Mouse (Mus musculus) frontal cortex, adult 2 months (tissue): ENCODE measurements around the gene Mtfmt. TPM values are rescaled to one million over a fixed set of nuclear protein-coding genes. Genes with fewer than 3 reads are reported as not detected.

Experiments
- DNase-seq, 2 experiments: peaks; one replicate each; pipeline ENCODE4 v3.0.0; 2022; ENCODE audit warnings: low spot score in 1 of 2; ENCODE audit errors: extremely low spot score in 1 of 2
- polyA plus RNA-seq: library from polyadenylated mRNA; depleted of rRNA; stranded (reverse); fragments of >200 nt; gene quantifications from 2 replicates; pipeline ENCODE4 v1.2.3, GENCODE M21; 2012; rRNA removed

Mtfmt gene
- polyA plus RNA-seq: 19.7 and 20.1 TPM in 2 replicates

DNA sequence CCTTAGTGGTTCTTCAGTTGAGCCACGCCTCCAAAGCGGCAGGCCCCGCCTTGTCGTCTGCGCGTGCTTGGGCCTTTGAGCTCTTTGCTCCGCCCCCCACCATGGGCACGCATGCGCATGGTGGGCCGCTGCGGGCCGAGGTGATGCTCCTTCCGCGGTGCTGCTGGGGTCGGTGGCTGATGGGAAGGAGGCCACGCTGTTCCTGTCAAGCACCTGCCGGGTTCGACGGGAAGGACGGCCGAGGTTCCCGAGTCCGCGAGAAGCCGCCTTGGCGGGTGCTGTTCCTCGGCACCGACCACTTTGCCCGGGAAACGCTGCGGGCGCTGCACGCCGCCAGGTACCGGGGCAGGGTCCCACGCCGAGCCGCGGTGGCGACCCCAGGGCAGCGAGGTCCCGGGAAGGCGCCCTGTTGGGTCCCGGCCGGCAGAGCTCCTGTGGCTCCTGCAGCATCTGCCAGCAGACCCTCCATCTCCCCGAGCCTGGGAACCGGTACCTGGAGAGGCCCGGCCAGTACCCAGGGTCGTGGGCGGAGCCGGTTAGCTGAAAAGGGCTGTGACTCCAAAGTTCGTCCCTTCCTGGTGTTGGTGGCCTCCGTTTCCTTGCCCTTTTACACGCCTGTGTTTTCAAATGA, at the start of gene Mtfmt:
Gene Mtfmt, plus strand, starts transcription at position 112 of the 631 bp plus-strand sequence.
- DNase-seq: peak; percentile 75 to 92

DNA sequence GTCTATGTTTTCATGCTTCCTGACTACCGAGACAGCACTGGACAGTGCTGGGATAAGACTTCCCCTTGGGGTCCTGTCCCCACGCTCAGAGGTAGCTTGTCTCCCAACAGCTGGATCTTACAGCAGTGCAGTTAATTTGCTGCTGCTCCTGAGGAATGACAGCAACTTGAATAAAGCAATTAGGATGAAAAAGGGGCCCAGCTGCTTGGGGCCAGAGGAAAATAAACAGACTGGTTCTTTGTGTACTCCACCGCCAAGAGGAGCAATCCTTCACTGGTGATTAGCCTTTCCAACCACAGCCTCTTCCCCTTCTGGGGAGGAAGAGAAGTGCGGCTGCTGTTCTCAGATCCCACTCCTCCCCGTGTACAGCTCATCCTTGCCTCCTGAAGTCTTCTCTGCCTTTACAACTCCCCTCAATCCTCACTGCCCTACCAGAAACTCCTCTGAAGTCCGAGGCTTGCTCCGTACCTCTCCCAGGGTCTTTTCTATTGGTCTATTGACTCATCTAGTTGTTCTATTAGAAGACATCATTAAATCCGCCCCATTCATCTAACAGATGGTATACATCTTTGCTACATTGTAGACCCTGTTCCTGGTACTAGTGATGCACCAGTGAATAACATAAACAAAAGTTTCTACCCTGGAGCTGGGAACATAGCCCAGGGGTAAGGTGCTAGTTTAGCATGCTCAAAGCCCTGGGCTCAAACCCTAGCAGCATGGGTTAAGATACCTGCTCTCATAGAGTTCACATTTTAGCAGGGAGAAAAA, 49.0 kb upstream of the Mtfmt start:
- DNase-seq: no peak

DNA sequence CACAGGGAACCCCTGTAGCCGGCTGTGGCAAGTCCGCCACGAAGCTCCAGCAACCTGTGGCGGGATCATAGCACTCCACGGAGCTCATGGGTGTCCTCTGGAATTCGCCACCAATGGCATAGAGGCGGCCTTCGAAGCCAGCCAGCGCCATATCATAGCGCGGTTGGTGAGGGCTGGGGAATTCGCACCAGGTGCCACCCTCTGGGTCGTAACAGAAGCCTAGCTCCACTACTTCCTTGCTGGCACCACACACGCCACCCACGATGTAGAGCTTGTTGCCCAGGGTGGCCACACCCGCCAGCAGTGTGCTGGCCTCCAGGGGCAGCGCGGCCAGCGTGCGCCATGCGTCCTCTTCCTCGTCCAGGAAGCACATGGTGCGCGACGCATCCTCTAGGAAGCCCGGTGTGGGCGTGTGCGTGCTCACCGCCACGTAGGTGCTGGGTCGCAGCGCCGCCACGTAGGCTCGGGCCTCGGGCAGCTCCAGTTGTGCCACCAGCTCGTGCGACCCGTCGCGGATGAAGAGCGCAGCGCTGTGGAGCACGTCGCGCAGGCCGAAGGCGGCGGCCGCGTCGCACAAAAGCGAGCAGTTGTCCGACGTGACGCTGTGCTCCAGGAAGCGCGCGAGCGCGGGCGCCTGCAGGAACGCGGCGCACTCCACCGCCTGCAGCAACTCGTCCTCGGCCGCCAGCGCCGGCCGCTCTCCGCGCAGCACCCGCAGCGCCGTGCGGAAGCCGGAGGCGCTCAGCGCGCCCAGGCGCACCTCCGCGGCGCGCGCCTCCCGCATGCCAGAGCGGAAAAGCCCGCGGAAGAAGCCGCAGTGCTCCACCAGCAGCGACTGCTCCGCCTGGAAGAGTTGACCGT, 44.6 kb upstream of the Mtfmt start:
- peak in 1 of 2 experiments; percentile 27 for DNase-seq

DNA sequence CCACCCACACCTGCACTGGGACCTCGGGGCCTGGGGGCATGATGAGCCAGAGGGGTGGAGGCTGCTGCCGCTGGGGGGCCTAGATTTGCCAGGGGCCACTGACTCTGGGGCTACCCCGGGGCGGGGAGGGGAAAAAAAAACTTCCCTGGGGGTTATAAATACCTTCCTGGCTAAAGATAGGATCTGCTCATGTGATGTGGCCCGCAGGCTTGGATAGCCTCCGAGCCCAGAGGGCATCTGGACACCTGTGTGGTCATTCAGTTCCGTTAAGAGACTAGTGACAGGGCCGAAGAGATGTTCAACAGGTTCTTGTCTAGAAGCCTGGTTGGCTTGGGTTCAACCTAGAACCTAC, 44.0 kb upstream of the Mtfmt start, which contains the start of gene Kbtbd13:
Gene Kbtbd13, minus strand, starts transcription at position 40 of the 352 bp plus-strand sequence.
- DNase-seq: no peak

DNA sequence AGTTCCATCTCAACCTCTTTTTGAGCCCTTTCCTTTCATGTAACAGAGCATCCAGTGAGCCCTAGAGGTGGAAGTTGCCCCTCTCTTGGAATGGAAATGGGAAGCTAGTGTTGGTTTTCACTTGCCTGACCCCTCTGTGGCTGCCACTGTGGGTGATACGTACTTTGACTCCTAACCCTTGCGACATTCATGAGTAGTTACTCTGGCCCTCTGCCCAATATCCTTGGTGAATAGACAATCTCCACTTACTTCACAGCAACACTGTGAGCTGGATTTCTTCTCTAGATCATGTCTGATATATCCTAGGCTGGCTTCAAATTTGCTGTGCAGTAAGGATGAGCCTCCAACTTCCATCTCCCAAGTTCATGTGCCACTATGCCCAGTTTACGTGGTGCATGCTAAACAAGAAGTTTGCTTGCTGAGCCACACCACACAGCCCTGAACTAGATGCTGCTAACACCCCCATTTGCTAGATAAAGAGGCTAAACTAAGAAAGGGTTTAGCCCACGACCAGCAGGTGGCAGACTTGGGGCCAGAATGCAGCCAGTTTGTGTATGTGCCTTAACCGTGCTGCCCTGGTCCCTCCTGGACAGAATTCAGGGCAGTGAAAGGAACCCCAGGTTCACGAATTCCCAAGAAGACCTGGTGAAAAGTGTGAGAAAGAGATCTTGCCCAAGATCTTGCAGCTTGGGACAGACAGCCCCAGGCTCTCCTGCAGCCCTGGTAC, 42.8 kb upstream of the Mtfmt start:
- DNase-seq: peak in 1 of 2 experiments; percentile 73

DNA sequence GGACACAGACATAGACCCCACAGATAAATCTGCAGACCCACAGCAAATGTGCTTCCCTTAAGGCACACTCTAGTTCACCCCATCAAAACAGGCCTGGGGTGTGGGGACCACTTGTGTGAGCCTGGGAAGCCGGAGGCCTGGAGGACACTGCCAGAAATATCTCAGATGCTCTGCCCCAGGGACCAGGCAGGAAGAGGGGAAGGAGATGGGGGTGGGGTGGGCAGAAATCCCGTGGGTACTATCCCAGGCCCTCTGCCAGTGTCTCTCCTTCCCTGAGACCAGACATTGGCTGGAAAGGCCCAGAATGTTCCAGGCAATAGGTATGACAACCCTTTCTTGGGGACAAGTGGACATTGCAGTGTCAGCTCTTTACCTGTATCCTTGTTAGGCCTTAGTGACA, 42.0 kb upstream of the Mtfmt start:
- no peak for DNase-seq

DNA sequence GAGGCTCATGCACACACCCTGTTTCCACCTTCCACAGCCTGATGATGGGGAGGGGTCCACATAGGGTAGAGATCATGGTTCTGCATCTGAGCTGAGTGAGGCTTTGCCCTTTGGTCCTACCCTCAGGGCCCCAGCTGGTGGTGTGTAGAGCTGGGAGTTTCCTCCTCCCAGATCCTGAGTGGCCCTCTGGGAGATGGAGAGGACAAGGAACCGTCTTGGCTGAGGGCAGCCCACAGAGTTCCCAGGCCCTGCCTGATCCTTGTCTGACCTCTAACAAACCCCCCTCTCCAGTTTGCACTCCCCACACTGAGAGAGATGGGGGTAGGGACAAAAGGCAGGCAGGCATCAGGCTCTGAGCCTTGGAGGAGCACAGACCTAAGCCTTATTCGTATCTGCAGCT, 41.2 kb upstream of the Mtfmt start:
- no peak for DNase-seq

DNA sequence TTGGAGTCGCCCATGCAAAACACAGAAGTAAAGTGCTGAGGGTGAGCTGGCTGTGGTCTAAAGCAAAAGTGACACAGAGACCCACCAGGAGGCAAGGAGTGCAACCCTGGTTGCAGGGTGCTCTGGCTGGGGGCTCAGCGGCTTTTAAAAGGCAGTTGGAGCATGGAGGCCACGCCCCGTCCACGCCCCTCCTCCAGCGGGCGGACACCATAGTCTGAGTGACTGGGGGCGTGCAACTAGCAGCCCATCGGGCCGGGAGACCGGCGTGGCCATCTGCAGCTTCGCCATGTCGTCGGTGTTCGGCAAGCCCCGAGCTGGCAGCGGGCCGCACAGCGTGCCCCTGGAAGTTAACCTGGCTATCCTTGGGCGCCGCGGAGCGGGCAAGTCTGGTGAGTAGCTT, 37.3 kb upstream of the Mtfmt start, which contains the start of gene Rasl12:
Gene Rasl12, plus strand, starts transcription at position 228 of the 400 bp plus-strand sequence.
- DNase-seq: peak in 1 of 2 experiments; percentile 46

DNA sequence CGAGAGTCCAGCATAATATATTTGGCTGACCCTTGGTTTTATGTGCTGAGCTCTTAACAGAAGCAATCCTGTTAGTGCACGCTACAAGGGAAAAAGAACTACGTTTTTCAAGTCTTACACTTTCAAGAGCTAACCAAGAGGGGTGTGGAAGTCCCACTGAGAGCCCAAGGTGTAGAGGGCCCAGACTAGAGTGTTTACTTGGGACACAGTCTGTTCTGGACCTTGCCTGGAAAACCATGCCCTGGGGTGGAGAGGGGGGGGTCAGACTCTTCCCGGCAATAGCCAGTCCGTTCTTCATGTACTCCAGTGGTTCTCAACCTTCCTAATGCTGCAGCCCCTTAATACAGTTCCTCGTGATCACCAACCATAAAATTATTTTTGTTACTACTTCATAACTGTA, 35.6 kb upstream of the Mtfmt start:
- DNase-seq: no peak

DNA sequence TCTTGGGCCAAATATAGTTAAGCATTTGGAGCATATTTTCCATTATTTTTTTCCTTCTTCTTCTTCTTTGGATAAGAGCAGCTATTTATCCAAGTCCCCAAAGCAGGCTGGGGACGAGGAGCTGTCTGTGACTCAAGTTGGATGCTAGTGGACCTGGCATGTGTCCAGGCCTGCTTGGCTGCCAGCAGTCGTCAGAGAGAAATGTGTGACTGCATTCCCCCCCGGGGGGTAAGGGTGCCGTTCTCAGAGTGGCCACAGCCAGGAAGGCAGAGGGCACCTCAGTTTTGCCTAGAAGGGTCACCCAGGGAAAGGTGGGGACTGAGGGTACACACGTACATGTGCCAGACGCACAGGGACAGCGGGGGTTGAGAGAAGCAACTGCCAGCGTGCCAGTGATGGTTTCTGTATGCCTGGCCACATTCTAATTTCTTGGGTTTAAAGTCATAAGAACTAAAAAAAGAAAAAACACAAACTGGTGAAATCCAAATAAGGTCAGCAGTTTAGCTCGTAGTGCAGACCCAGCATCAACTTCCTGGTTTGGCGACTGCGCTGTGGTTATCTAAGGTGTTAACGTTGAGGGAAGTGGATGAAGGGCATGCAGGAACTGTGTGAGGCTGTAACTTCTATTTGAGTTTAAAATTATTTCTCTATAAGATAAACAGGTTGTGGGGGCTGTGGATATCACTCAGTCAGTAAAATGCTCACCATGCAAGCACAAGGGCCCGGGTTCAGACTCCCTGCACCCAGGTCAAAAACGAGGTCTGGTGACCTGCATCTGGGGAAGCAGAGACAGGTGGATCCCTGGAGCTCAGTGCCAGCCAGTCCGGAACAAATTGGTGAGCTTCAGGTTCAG, 31.0 kb upstream of the Mtfmt start:
- peak; percentile 32 to 78 for DNase-seq

DNA sequence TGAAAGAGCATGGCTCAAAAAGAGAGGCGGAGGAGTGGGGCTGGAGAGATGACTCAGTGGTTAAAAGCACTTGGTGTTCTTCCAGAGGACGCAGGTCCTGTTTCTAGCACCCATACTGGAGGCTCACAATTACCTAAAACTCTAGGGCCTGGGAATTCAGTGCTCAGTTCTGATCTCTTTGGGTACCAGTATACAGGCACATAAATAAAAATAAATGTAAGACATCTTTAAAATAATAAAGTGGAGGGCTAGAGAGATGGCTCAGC, 30.5 kb upstream of the Mtfmt start:
- DNase-seq: peak in 1 of 2 experiments; percentile 16

DNA sequence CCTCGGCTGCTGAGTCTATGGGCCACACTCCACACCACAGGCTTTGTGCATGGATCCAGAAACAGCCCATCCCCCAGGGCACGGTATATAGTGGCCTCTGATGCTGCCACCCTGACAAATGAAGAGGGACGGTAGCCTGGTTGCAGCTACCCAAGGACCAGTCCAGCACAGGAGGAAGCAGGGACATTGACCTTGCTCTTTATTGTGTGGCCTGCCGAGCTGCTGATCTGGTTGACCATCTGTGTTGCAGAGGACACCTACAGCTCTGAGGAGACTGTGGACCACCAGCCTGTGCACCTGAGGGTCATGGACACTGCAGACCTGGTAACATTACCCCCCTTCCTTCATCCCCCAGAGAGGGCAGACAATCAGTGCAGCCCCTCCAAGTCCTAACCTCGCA, 28.3 kb upstream of the Mtfmt start:
- DNase-seq: no peak

DNA sequence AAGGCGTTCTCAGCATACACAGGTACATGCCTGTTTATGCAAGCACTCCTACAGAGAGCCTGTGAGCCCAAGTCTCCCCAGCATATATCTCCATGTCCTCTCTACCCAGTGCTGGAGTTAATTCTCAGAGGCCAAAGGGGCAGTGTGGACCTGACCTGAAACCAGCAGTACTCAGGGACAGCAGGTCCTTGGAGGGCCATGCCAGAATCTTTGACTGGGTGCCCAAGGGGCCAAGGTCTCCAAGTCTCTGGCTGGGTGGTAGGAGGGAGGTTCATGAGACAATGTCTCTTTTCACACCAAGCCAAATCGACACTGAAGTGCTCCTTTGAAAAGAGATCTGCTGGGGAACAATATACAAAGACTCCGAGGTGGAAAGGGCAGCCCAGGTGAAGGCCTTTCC, 27.7 kb upstream of the Mtfmt start:
- DNase-seq: no peak

DNA sequence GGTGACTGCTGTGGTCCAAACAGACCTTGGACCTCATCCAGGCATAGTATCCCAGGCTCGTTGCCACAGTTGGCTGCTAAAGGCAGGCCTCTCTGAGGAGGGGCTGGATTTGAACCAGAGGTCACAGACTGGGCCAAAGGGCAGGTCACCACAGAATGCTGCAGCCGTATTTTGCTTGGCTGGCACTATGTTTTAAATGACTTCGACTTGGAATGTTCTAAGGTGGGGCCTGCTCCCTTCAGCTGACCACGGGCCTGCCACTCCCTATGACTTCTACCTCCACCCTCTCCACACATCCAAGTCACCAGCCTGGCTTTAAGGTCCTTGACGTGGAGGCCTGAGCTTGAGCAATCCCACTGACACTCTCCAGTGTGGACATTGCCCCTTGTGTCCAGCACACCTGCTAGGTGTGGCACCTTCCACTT, 26.7 kb upstream of the Mtfmt start:
- DNase-seq: no peak

DNA sequence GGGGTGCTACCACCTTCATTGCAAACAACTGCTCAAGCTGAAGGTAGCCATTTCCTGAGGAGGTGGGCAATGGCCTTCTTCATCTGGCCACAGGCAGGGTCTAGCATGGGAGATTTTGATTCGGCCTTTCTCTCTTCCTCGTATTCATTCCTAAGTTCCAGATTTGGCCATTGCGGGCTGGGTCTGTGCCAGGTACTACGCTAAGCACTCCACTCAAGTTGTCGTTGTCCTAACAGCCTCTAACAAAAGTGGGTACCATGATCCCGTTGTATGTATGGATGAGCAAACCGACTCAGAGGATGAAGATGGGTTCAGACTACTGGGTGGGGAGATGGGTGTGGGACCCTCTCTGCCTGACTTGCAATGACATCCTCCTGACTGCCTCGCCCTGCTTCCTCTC, 25.2 kb upstream of the Mtfmt start:
- DNase-seq: no peak

DNA sequence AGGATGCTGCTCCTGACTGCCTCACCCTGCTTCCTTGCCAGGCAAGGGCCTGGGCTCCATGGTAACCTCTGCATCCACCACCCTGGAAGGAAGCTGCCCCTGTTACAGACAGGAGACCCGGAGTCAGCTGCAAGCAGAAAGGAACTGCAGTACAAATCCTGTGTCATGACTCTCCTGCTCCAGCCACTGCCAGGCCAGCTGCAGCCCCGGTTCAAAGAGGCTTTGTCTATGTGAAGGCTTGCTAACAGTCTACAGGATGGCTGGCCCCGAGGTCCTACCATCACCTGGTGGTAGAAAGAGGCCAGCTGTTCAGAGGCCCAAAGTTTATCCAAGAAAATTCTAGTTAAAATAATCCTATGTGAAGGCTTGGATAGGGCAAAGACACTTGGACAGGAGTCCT, 24.3 kb upstream of the Mtfmt start:
- no peak for DNase-seq

DNA sequence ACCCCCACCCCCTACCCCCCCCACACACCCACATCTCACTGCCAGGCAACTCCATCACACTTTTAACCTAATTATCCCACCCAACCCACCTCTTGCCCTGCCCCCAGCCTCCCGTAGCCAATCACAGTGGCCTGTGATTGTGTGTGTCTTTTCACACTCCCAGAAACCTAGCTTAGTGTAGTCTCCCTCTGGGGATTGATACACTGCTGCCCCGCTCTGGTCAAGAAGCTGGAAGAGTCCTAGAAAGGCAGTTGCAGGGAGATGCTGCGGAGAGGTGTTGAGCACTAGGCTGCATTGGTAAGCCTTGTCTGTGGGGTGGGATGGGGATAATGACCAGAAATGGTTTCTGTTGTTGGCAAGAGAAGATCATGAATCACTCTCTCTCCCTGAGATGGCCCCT, 17.8 kb upstream of the Mtfmt start:
- DNase-seq: no peak

DNA sequence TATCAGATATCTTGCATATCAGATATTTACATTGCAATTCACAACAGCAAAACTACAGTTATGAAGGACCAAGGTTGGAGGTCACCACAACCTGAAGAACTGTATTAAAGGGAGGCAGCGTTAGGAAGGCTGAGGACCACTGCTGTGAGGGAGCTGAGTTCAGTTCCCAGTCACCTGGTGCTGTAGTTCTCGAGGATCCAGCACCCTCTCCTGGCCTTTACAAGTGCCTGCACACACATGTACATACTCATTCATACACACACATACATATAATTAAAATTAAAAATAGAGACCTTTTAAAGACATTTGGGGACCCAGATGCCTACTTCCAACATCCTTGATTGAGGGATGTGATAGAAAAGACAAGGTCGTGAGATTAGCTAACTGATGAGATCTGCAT, 15.9 kb upstream of the Mtfmt start:
- DNase-seq: no peak

DNA sequence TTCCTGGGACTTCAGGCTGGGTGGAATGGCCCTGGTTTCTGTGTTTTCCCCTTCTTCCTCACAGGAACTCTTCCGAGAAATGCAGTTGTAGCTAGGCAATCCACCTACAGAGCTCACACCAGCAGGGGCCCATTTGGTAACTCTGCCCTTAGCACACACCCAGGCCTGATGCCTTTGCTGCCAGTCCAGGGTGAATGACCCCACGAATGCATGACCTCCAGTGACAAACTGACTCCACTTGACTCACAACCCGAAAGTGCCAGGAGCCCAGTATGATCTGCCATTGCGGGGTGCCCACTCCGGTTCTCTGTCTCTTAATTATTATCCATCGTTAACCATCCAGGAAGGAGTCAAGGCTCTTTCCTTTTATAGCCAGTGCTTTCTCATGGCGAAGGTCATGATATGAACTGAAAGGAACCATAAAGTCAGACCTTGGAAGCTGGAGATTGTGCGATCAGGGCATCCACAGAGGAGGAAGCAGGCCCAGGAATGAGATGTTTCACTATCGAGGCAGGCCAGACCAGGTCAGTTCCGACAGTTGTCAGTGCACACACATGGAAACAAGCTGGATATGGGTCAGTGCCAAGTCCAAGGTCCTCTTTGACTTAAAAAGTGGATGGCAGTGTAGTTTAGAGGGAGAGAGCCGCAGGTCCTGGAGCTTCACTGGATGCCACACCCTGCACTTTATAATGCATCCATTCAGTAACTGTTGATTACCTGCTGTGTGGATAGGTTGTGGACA, 12.7 kb upstream of the Mtfmt start, which contains the start of gene Slc51b:
Gene Slc51b, minus strand, starts transcription at position 196 of the 742 bp plus-strand sequence.
- no peak for DNase-seq
